Mouse (Mus musculus) neural tube, embryonic 14.5 days (tissue): ENCODE results near the gene Asb10. TPM values are rescaled to one million over a fixed set of nuclear protein-coding genes. Genes with fewer than 3 reads are reported as not detected.
"Not testable (repeated sequence)": the region's sequence is repeated elsewhere in the genome, so short reads cannot be mapped to it uniquely, and the experiment has no call there.

ENCODE experiments used
- ATAC-seq: fragments of 200-750 bp; cut with Nextera tagmentation; 2 replicates; pipeline ENCODE4 v1.8.0; 2017; ENCODE audit warnings: low read depth, mild to moderate bottlenecking, moderate TSS enrichment, moderate library complexity
- H3K27ac ChIP-seq: fragments of 300-500 bp; sonication (generic); 2 replicates; pipeline ENCODE4 v1.5.1; 2014; ENCODE audit warnings: low read depth, mild to moderate bottlenecking, control low read depth, low read length, moderate library complexity, mixed read lengths
- H3K27me3 ChIP-seq: fragments of 300-500 bp; sonication (generic); 2 replicates; pipeline ENCODE4 v1.6.1; 2014; ENCODE audit warnings: low read length; ENCODE audit not compliant: control insufficient read depth, insufficient read depth
- H3K36me3 ChIP-seq: fragments of 300-500 bp; sonication (generic); 2 replicates; pipeline ENCODE4 v1.6.1; 2014; ENCODE audit warnings: low read length, mixed read lengths; ENCODE audit not compliant: control insufficient read depth, insufficient read depth
- H3K4me1 ChIP-seq: fragments of 300-500 bp; sonication (generic); 2 replicates; pipeline ENCODE4 v1.6.1; 2014; ENCODE audit warnings: low read length; ENCODE audit not compliant: control insufficient read depth, insufficient read depth
- H3K4me2 ChIP-seq: fragments of 300-500 bp; sonication (generic); 2 replicates; pipeline ENCODE4 v1.6.1; 2014; ENCODE audit warnings: mild to moderate bottlenecking, low read depth, low read length, control low read depth
- H3K4me3 ChIP-seq: fragments of 300-500 bp; sonication (generic); 2 replicates; pipeline ENCODE4 v1.5.1; 2014; ENCODE audit warnings: low read depth, low read length, control low read depth, mixed read lengths
- H3K9ac ChIP-seq: fragments of 300-500 bp; sonication (generic); replicated peaks from 2 replicates; pipeline ENCODE4 v1.6.1; 2014; ENCODE audit warnings: low read depth, mild to moderate bottlenecking, control low read depth, low read length, mixed read lengths
- H3K9me3 ChIP-seq: fragments of 300-500 bp; sonication (generic); 2 replicates; pipeline ENCODE4 v1.6.1; 2016; ENCODE audit warnings: low read length; ENCODE audit not compliant: control insufficient read depth
- WGBS: fragments of 180-500 bp; shearing (Covaris S2); extraction: QIAGEN DNeasy Blood & Tissue Kit; methylation state at CpG from one replicate; pipeline ENCODE4 v1.1.7; 2014; 5-methylcytosine and 5-hydroxymethylcytosine counted together
- polyA plus RNA-seq: library from polyadenylated mRNA; unstranded; fragments of >200 nt; fragmentation: Nextera tagmentation; extraction: Ambion mirVana; gene quantifications from 2 replicates; pipeline ENCODE4 v1.2.1, GENCODE M21; 2014

The Asb10 gene
- polyA plus RNA-seq, 1 experiment from 2014 or later: 0.17 TPM

GRCm38 (mm10) chr5:24576801-24577182 is 36.0 kb upstream of the Asb10 start:
- peak overlapping the region; percentile 66 for H3K9ac ChIP-seq
- peak overlapping the region; percentile 85 for H3K4me2 ChIP-seq
- no peaks in the 10 kb centered on the region for H3K9me3 ChIP-seq
- ATAC-seq: peak; percentile 36
- WGBS: under 1% methylated on average over 32 of the region's 32 CpGs
- H3K36me3 ChIP-seq: peaks cover 15% of the 10 kb centered on the region; the same call in 1 of the 2 replicates
- peak overlapping the region; percentile 79 for H3K27ac ChIP-seq
- H3K27me3 ChIP-seq: no peaks in the 10 kb centered on the region
- H3K4me3 ChIP-seq: peak overlapping the region; percentile 72
- H3K4me1 ChIP-seq: peaks cover 6% of the 10 kb centered on the region; the same call in 1 of the 2 replicates

- 97% methylated on average over 1 of the region's 1 CpGs for WGBS
- no peak overlapping the region for H3K9ac ChIP-seq
Measured at GRCm38 (mm10) chr5:24575948-24576347, 35.2 kb upstream of the Asb10 start.

GRCm38 (mm10) chr5:24556709-24557108 is 15.9 kb upstream of the Asb10 start, which contains the start of gene 4931409K22Rik:
Gene 4931409K22Rik, minus strand, starts transcription at chr5:24556809.
- Histone ChIP-seq H3K27ac (no peak within 1 kb of the TSS), H3K4me2 (no peak within 1 kb of the TSS), H3K27me3 (no peaks in the 10 kb centered on the region), H3K9ac (no peak within 1 kb of the TSS), H3K4me3 (no peak within 1 kb of the TSS), H3K4me1 (peaks cover under 1% of the 10 kb centered on the region; the same call in 1 of the 2 replicates), H3K9me3 (no peaks in the 10 kb centered on the region), H3K36me3 (no peaks in the 10 kb centered on the region)
- 74% methylated on average over 2 of the region's 2 CpGs for WGBS
- no peak for ATAC-seq

More at GRCm38 (mm10) chr5:24575948-24576347, 35.2 kb upstream of the Asb10 start:
- no peak for ATAC-seq
- Histone ChIP-seq H3K27me3 (no peaks in the 10 kb centered on the region), H3K4me3 (0 out of 2 replicates have a peak overlapping the region, but pooled peaks have one; percentile 72), H3K4me1 (peaks cover 6% of the 10 kb centered on the region; the same call in 1 of the 2 replicates), H3K36me3 (peaks cover 18% of the 10 kb centered on the region; the same call in 1 of the 2 replicates), H3K9me3 (no peaks in the 10 kb centered on the region), H3K27ac (no peak overlapping the region), H3K4me2 (peak overlapping the region; percentile 85)

GRCm38 (mm10) chr5:24555335-24555734 is 14.6 kb upstream of the Asb10 start:
- H3K36me3 ChIP-seq, H3K27ac ChIP-seq, ATAC-seq, H3K4me2 ChIP-seq, H3K9me3 ChIP-seq, H3K27me3 ChIP-seq, H3K9ac ChIP-seq, H3K4me3 ChIP-seq: not testable (repeated sequence)
- H3K4me1 ChIP-seq: peaks cover 10% of the 10 kb centered on the region; the same call in 1 of the 2 replicates
- WGBS: 94% methylated on average over 7 of the region's 7 CpGs

GRCm38 (mm10) chr5:24553621-24554244 is 13.0 kb upstream of the Asb10 start:
- no peak overlapping the region for H3K27ac ChIP-seq
- no peak for ATAC-seq
- 74% methylated on average over 5 of the region's 5 CpGs for WGBS

GRCm38 (mm10) chr5:24551317-24551688 is 10.5 kb upstream of the Asb10 start:
- Histone ChIP-seq H3K36me3 (no peaks in the 10 kb centered on the region), H3K4me2 (peak overlapping the region; percentile 31; the same call in 1 of the 2 replicates), H3K9ac (no peak overlapping the region), H3K27ac (no peak overlapping the region), H3K4me1 (peaks cover 14% of the 10 kb centered on the region; the same call in 1 of the 2 replicates), H3K9me3 (no peaks in the 10 kb centered on the region), H3K27me3 (no peaks in the 10 kb centered on the region), H3K4me3 (no peak overlapping the region)
- no peak for ATAC-seq
- 38% methylated on average over 2 of the region's 2 CpGs for WGBS

More at GRCm38 (mm10) chr5:24553621-24554244, 13.0 kb upstream of the Asb10 start:
- H3K9ac ChIP-seq: no peak overlapping the region
- no peak overlapping the region for H3K4me2 ChIP-seq
- peaks cover 14% of the 10 kb centered on the region; the same call in 1 of the 2 replicates for H3K4me1 ChIP-seq
- no peaks in the 10 kb centered on the region for H3K9me3 ChIP-seq
- no peaks in the 10 kb centered on the region for H3K36me3 ChIP-seq
- H3K4me3 ChIP-seq: no peak overlapping the region
- no peaks in the 10 kb centered on the region for H3K27me3 ChIP-seq

GRCm38 (mm10) chr5:24550598-24551316 is 10.0 kb upstream of the Asb10 start:
- peak overlapping the region; percentile 67; the same call in 1 of the 2 replicates for H3K27ac ChIP-seq
- H3K9me3 ChIP-seq: no peaks in the 10 kb centered on the region
- H3K9ac ChIP-seq: no peak overlapping the region
- no peak overlapping the region for H3K4me3 ChIP-seq
- WGBS: 21% methylated on average over 26 of the region's 26 CpGs
- ATAC-seq: peak; percentile 88
- peaks cover 14% of the 10 kb centered on the region; the same call in 1 of the 2 replicates for H3K4me1 ChIP-seq
- H3K4me2 ChIP-seq: peak overlapping the region; percentile 31; the same call in 1 of the 2 replicates
- H3K27me3 ChIP-seq: no peaks in the 10 kb centered on the region
- H3K36me3 ChIP-seq: no peaks in the 10 kb centered on the region

- no peak overlapping the region for H3K4me2 ChIP-seq
- H3K9me3 ChIP-seq: no peaks in the 10 kb centered on the region
- no peak overlapping the region for H3K27ac ChIP-seq
- H3K9ac ChIP-seq: no peak overlapping the region
- no peaks in the 10 kb centered on the region for H3K4me1 ChIP-seq
- 76% methylated on average over 7 of the region's 7 CpGs for WGBS
- no peaks in the 10 kb centered on the region for H3K36me3 ChIP-seq
- H3K4me3 ChIP-seq: no peak overlapping the region
- H3K27me3 ChIP-seq: no peaks in the 10 kb centered on the region
- ATAC-seq: no peak
Measured at GRCm38 (mm10) chr5:24542643-24543042, 1.9 kb upstream of the Asb10 start.

- no peak for ATAC-seq
- H3K27ac ChIP-seq: no peak overlapping the region
- H3K4me3 ChIP-seq: no peak overlapping the region
- no peaks in the 10 kb centered on the region for H3K9me3 ChIP-seq
- no peak overlapping the region for H3K4me2 ChIP-seq
- no peaks in the 10 kb centered on the region for H3K27me3 ChIP-seq
- H3K9ac ChIP-seq: no peak overlapping the region
- no peaks in the 10 kb centered on the region for H3K4me1 ChIP-seq
- WGBS: 54% methylated on average over 6 of the region's 6 CpGs
- no peaks in the 10 kb centered on the region for H3K36me3 ChIP-seq
Measured at GRCm38 (mm10) chr5:24541144-24541569, 379 bp upstream of the Asb10 start.
